Mouse (Mus musculus) G1E (cell line): Measurements from ENCODE around the gene Aqp9.

Experiments used
- CTCF ChIP-seq: IDR thresholded peaks from 2 replicates; pipeline ENCODE4 v1.5.1; 2012; ENCODE audit warnings: low read depth, low read length, inconsistent platforms, mixed read lengths
- GATA1 ChIP-seq: IDR thresholded peaks from 2 replicates; pipeline ENCODE4 v1.6.1; 2012; ENCODE audit warnings: borderline replicate concordance, low read length, inconsistent platforms, mixed read lengths
- TAL1 ChIP-seq: conservative IDR thresholded peaks from 2 replicates; pipeline ENCODE4 v1.6.1; 2012; ENCODE audit warnings: low read depth, low read length, inconsistent platforms, mixed read lengths

GRCm38 (mm10) chr9:71217793-71218095 lies 49.3 kb upstream of the Aqp9 start:
- no peak for TF ChIP-seq CTCF
- TF ChIP-seq TAL1: no peak
- TF ChIP-seq GATA1: no peak
